Mouse (Mus musculus): ENCODE measurements around the gene Gm4301. TPM values are rescaled to one million over a fixed set of nuclear protein-coding genes. Genes with fewer than 3 reads are reported as not detected.

The Gm4301 gene
- not detected in 2 replicates for polyA plus RNA-seq (2012; rRNA removed)

GRCm38 (mm10) chr10:100335376-100335775 is at the start of gene Gm4301:
Gm4301 (plus strand) TSS chr10:100335676.

GRCm38 (mm10) chr10:100340536-100340935 is 5.1 kb downstream of the Gm4301 start, which contains the start of gene Gm4302:
Gm4302 (plus strand) TSS chr10:100340836.

GRCm38 (mm10) chr10:100345672-100346071 is 10.2 kb downstream of the Gm4301 start, which contains the start of gene Gm4303:
Gm4303 (plus strand) TSS chr10:100345972.

GRCm38 (mm10) chr10:100350793-100351192 is 15.3 kb downstream of the Gm4301 start, which contains the start of gene Gm4305:
Gm4305 (plus strand) TSS chr10:100351093.

GRCm38 (mm10) chr10:100361038-100361437 is 25.6 kb downstream of the Gm4301 start, which contains the start of gene Gm4307:
Gm4307 (plus strand) TSS chr10:100361338.

GRCm38 (mm10) chr10:100382460-100382859 is 47.0 kb downstream of the Gm4301 start, which contains the start of gene Gm4312:
Gm4312 (minus strand) TSS chr10:100382560.

Other genes with a start within 250 kb of the Gm4301 start
- gene Gm4302, start 5.2 kb downstream of the Gm4301 start, polyA plus RNA-seq (2012; rRNA removed): not detected in 2 replicates
- not detected in 2 replicates for gene Gm4303, start 10.3 kb downstream of the Gm4301 start, polyA plus RNA-seq (2012; rRNA removed)
- not detected in 2 replicates for gene Gm4305, start 15.4 kb downstream of the Gm4301 start, polyA plus RNA-seq (2012; rRNA removed)
- not detected in 2 replicates for gene Gm4307, start 25.7 kb downstream of the Gm4301 start, polyA plus RNA-seq (2012; rRNA removed)
- not detected in 2 replicates for gene Gm4312, start 46.9 kb downstream of the Gm4301 start, polyA plus RNA-seq (2012; rRNA removed)
- 2.8 and 3.5 TPM in 2 replicates for gene Tmtc3, start 151.7 kb downstream of the Gm4301 start, polyA plus RNA-seq (2012; rRNA removed)
- gene Cep290, start 151.9 kb downstream of the Gm4301 start, polyA plus RNA-seq (2012; rRNA removed): 0.09 and 0.20 TPM in 2 replicates

Data from colon, adult 2 months (tissue).